Mouse (Mus musculus) midbrain, embryonic 10.5 days (tissue): ENCODE measurements around the gene Dld. TPM values are rescaled to one million over a fixed set of nuclear protein-coding genes. Genes with fewer than 3 reads are reported as not detected.

ENCODE experiments used
- DNase-seq: peaks from one replicate; pipeline ENCODE4 v3.0.0-alpha.2; 2017; ENCODE audit warnings: low spot score
- H3K27ac ChIP-seq: fragments of 300-500 bp; sonication (generic); replicated peaks from 2 replicates; pipeline ENCODE4 v1.5.1; 2016; ENCODE audit warnings: mild to moderate bottlenecking
- H3K27me3 ChIP-seq: fragments of 300-500 bp; sonication (generic); 2 replicates; pipeline ENCODE4 v1.6.1; 2016; ENCODE audit warnings: low read depth, mild to moderate bottlenecking; ENCODE audit not compliant: poor library complexity, severe bottlenecking
- H3K36me3 ChIP-seq: fragments of 300-500 bp; sonication (generic); 2 replicates; pipeline ENCODE4 v1.6.1; 2016; ENCODE audit warnings: mild to moderate bottlenecking, moderate library complexity
- H3K4me1 ChIP-seq: fragments of 300-500 bp; sonication (generic); 2 replicates; pipeline ENCODE4 v1.6.1; 2016
- H3K4me3 ChIP-seq: fragments of 300-500 bp; sonication (generic); 2 replicates; pipeline ENCODE4 v1.5.1; 2016; ENCODE audit warnings: mild to moderate bottlenecking, moderate library complexity
- H3K9me3 ChIP-seq: fragments of 300-500 bp; sonication (generic); replicated peaks from 2 replicates; pipeline ENCODE4 v1.6.1; 2016; ENCODE audit warnings: mild to moderate bottlenecking
- WGBS: fragments of 180-500 bp; shearing (Covaris S2); methylation state at CpG from one replicate; pipeline ENCODE4 v1.1.7; 2016; 5-methylcytosine and 5-hydroxymethylcytosine counted together
- polyA plus RNA-seq: library from polyadenylated mRNA; unstranded; fragments of >200 nt; fragmentation: Nextera tagmentation; extraction: Ambion mirVana; gene quantifications from 2 replicates; pipeline ENCODE4 v1.2.1, GENCODE M21; 2016

The Dld gene
- polyA plus RNA-seq, 1 experiment from 2014 or later: 137 TPM

DNA sequence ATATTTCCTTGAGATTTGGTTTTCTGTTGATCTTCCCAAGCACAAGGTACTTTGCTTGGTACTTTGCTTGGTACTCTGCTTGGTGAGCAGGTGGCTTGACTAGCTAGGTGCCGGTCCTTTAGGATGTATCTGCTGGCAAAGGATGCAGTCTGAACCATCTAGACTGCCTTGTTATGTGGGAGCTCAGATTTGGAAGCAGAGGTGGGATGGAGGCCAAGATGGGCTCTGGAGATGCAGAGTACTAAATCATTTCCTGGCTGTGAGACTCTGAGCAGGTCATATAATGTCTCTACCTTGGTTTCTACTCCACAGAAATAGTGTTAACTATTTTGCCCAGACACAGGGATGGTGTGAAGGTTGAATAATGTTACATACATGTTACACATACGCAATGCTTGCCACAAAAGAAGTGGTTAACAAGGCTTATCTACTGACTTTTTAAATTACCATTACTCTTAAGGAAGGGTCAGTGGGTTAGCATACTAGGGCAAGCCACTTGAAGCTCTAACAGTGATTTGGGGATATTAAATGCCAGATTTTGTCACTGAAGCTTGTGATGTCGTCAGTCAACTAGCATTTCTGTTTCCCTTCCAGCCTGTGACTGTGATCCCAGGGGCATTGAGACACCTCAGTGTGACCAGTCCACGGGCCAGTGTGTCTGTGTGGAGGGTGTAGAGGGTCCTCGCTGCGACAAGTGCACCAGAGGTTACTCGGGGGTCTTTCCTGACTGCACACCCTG is 33.4 kb downstream of the Dld start:
- DNase-seq: no peak
- no peaks in the 10 kb centered on the region for H3K4me1 ChIP-seq
- no peaks in the 10 kb centered on the region for H3K27me3 ChIP-seq
- H3K27ac ChIP-seq: no peak overlapping the region
- WGBS: 92% methylated on average over 7 of the region's 7 CpGs
- H3K36me3 ChIP-seq: peaks cover 1% of the 10 kb centered on the region; the same call in 1 of the 2 replicates
- H3K9me3 ChIP-seq: no peaks in the 10 kb centered on the region
- H3K4me3 ChIP-seq: no peak overlapping the region

- no peak overlapping the region for H3K27ac ChIP-seq
- peaks cover 1% of the 10 kb centered on the region; the same call in 1 of the 2 replicates for H3K36me3 ChIP-seq
- 0 out of 2 replicates have a peak, but pooled peaks cover 2% of the 10 kb centered on the region for H3K4me1 ChIP-seq
- 73% methylated on average over 6 of the region's 6 CpGs for WGBS
- no peaks in the 10 kb centered on the region for H3K9me3 ChIP-seq
- no peaks in the 10 kb centered on the region for H3K27me3 ChIP-seq
- no peak overlapping the region for H3K4me3 ChIP-seq
- DNase-seq: no peak
These were observed 35.3 kb downstream of the Dld start for GRCm38 (mm10) chr12:31315961-31316360.

GRCm38 (mm10) chr12:31314310-31314709 is 36.9 kb downstream of the Dld start:
- Histone ChIP-seq H3K4me1 (peaks cover 14% of the 10 kb centered on the region), H3K27ac (no peak overlapping the region), H3K9me3 (no peaks in the 10 kb centered on the region), H3K27me3 (no peaks in the 10 kb centered on the region), H3K4me3 (no peak overlapping the region), H3K36me3 (peaks cover 1% of the 10 kb centered on the region; the same call in 1 of the 2 replicates)
- no peak for DNase-seq
- 90% methylated on average over 7 of the region's 7 CpGs for WGBS

DNA sequence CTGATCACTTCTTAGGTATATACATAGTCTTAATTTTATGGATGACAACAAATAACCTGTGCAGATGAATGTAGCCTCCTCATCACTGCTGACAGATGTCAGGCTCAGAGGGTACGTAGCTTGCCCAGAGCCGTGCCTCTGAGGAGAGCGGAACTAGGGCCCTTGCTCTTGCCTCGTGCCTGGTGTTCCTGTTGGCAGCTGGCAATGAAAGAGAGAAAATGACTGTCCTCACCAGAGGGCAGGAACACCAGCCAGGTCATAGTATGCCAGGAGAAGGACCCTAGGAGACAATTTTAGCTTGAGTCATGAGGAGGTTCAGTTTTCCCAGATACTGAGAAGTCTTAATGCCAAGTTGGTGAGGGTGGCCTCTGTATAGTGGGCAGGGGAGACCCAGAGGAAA is 38.1 kb downstream of the Dld start:
- WGBS: 98% methylated on average over 4 of the region's 4 CpGs
- peaks cover 1% of the 10 kb centered on the region; the same call in 1 of the 2 replicates for H3K36me3 ChIP-seq

DNA sequence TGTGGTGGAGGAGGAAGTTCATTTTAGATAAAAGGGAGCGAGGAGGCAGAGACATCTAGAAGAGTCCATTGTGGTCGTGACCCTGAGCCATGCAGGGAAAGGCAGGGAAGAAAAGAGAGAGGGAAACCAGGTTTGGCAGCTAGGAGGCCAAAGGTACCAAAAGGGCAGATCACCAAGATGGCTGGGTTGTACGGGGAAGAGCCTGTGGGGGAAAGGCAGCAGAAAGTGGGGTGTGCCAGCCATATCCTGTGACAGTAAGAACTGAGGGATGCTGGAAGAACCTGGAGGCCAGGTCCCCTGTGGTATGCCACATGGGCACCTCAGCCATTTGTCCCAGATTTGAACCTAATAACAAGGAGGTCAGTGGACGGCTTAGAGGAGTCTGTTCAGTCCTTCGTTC is 39.0 kb downstream of the Dld start:
- DNase-seq: no peak
- no peak overlapping the region for H3K27ac ChIP-seq
- no peaks in the 10 kb centered on the region for H3K9me3 ChIP-seq
- no peak overlapping the region for H3K4me3 ChIP-seq
- no peaks in the 10 kb centered on the region for H3K27me3 ChIP-seq
- WGBS: 97% methylated on average over 5 of the region's 5 CpGs
- peaks cover 15% of the 10 kb centered on the region for H3K4me1 ChIP-seq
- peaks cover 4% of the 10 kb centered on the region; the same call in 1 of the 2 replicates for H3K36me3 ChIP-seq

More for the DNA sequence above, 38.1 kb downstream of the Dld start:
- H3K9me3 ChIP-seq: no peaks in the 10 kb centered on the region
- peaks cover 15% of the 10 kb centered on the region for H3K4me1 ChIP-seq
- no peaks in the 10 kb centered on the region for H3K27me3 ChIP-seq
- no peak overlapping the region for H3K4me3 ChIP-seq
- DNase-seq: no peak
- no peak overlapping the region for H3K27ac ChIP-seq

DNA sequence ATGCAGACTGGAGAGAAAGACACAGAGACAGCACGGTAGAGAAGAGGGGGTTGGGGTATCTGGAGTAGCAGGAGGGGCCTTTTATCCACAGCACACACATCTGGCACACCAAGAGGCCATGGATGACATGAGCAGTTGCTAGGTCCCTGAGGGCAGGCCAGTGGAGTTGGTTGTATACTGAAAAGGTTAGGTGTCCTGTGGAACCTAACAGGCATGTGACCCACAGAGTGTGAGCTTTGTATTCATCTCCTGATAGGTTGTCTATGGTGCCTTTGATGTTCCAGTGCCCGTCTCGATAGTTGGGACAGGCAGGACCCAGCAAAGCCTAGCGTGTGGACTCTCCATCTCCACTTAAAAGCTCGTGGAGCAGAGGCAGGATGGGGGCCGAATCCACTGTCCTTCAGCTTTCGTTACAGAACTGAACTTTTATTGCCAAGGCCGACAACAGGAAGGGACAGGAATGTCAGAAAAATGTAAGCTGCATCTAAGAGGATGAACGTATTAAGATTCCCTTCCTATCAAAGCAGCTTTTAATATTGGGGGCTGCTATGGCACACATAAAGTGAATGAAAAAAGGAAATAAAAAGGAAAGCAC is 39.5 kb downstream of the Dld start:
- Histone ChIP-seq H3K4me3 (no peak overlapping the region), H3K36me3 (peaks cover 4% of the 10 kb centered on the region; the same call in 1 of the 2 replicates), H3K4me1 (peaks cover 15% of the 10 kb centered on the region), H3K9me3 (no peaks in the 10 kb centered on the region), H3K27me3 (no peaks in the 10 kb centered on the region), H3K27ac (no peak overlapping the region)
- no peak for DNase-seq
- WGBS: 89% methylated on average over 9 of the region's 9 CpGs

GRCm38 (mm10) chr12:31310687-31311086 is 40.6 kb downstream of the Dld start:
- 68% methylated on average over 9 of the region's 9 CpGs for WGBS
- no peak for DNase-seq

GRCm38 (mm10) chr12:31307756-31308155 is 43.5 kb downstream of the Dld start:
- Histone ChIP-seq H3K27ac (no peak overlapping the region), H3K27me3 (no peaks in the 10 kb centered on the region), H3K9me3 (no peaks in the 10 kb centered on the region), H3K4me1 (peaks cover 15% of the 10 kb centered on the region), H3K4me3 (no peak overlapping the region), H3K36me3 (peaks cover 2% of the 10 kb centered on the region; the same call in 1 of the 2 replicates)
- 92% methylated on average over 8 of the region's 8 CpGs for WGBS
- no peak for DNase-seq

More at GRCm38 (mm10) chr12:31310687-31311086, 40.6 kb downstream of the Dld start:
- Histone ChIP-seq H3K27ac (no peak overlapping the region; the same call in 1 of the 2 replicates), H3K4me3 (no peak overlapping the region), H3K4me1 (peaks cover 15% of the 10 kb centered on the region), H3K27me3 (no peaks in the 10 kb centered on the region), H3K36me3 (peaks cover 4% of the 10 kb centered on the region; the same call in 1 of the 2 replicates), H3K9me3 (no peaks in the 10 kb centered on the region)

DNA sequence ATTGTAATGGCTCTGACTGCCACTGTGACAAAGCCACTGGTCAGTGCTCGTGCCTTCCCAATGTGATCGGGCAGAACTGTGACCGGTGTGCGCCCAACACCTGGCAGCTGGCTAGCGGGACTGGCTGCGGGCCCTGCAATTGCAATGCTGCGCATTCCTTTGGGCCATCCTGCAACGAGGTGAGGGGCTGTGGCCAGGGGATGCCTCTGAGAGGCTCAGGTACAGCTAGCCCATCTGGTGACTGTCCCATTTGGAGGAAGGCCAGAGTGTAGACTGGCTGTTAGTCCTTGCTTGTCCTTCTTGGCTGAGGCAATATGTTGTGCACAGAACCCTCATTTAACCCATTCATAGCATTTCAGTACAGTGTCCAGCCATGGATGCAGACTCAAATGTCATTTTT is 44.2 kb downstream of the Dld start:
- Histone ChIP-seq H3K4me3 (no peak overlapping the region), H3K36me3 (peaks cover 2% of the 10 kb centered on the region; the same call in 1 of the 2 replicates), H3K9me3 (no peaks in the 10 kb centered on the region), H3K27me3 (no peaks in the 10 kb centered on the region), H3K4me1 (peaks cover 15% of the 10 kb centered on the region), H3K27ac (no peak overlapping the region)
- DNase-seq: no peak
- WGBS: 93% methylated on average over 8 of the region's 8 CpGs

DNA sequence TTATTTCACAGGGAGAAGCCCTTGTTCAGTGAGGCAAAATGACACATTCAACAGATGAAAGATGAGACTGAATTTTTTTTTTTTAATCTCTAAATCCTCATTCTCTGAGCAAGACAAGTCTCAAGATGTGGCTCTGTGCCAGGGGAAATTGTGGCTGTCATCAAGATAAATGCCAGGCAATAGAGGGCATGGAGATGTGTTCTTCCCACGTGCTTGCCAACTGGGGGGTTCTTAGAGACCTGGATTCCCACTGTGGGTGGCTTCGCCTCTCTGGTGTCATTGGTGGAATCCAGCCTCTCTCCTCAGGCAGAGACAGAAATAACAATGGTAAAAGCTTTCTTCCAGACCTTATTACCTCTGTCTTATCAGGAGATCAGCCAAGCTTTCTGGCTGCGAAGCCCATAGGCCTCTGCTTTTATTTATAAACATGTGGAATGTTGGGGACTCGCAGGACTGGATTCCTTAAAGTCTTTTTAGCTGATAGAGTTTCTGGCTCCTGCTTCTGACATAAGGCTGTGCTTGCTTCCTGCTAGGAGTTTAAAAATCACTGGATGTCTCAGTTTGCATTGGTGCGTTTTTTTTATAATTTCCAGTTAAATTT is 45.1 kb downstream of the Dld start:
- no peak overlapping the region for H3K27ac ChIP-seq
- no peak overlapping the region for H3K4me3 ChIP-seq
- 84% methylated on average over 5 of the region's 5 CpGs for WGBS
- H3K9me3 ChIP-seq: no peaks in the 10 kb centered on the region
- H3K36me3 ChIP-seq: peaks cover 2% of the 10 kb centered on the region; the same call in 1 of the 2 replicates
- no peaks in the 10 kb centered on the region for H3K27me3 ChIP-seq
- no peak for DNase-seq
- peaks cover 15% of the 10 kb centered on the region for H3K4me1 ChIP-seq

DNA sequence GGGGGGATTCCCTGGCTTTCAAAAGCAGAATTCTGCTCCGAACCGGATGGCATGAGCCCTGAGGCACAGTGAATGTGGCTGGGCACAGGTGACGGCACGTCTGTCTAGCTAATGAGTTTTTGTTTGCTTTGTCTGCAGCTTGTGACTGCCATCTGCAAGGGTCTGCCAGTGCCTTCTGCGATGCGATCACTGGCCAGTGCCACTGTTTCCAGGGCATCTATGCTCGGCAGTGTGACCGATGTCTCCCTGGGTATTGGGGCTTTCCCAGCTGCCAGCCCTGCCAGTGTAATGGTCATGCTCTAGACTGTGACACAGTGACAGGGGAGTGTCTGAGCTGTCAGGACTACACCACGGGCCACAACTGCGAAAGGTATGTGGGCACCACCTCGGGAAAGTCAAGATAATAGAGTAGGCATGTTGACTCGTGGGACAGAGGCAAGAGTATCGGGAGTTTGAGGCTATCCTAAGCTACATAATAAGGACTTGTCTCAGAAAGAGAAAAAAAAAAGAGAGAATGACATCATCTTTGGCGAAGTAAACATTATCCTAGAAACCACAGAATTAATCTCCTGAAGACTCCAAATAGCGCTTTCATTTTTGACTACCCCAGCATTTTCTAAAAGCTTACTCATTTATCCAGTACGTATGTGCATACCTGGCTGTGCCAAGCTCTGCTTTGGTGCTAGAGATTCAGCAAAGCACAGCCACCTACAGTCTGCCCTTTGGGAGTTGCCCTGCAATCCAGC is 48.3 kb downstream of the Dld start:
- Histone ChIP-seq H3K27me3 (no peaks in the 10 kb centered on the region), H3K4me1 (no peaks in the 10 kb centered on the region; the same call in 1 of the 2 replicates), H3K36me3 (peaks cover 2% of the 10 kb centered on the region; the same call in 1 of the 2 replicates), H3K4me3 (no peak overlapping the region), H3K9me3 (no peaks in the 10 kb centered on the region), H3K27ac (no peak overlapping the region)
- 96% methylated on average over 16 of the region's 16 CpGs for WGBS
- DNase-seq: no peak

DNA sequence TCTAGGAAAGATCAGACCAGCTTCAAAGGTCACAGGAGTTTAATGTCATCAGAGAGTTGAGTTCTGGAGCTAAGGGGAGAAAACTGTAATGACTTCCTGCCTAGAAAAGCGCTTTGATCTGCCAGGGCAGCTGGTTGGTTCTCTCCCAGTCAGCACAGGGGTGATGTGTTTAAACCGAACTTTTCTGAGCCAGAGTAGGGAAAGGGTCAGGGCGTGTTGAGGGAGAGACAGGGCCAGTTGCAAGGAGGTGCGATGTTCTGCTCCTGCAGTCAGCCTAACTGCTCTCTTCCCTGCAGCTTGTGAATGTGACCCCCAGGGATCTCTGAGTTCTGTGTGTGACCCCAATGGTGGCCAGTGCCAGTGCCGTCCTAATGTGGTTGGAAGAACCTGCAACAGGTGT is 49.0 kb downstream of the Dld start:
- WGBS: 92% methylated on average over 5 of the region's 5 CpGs
- Histone ChIP-seq H3K4me3 (no peak overlapping the region), H3K27ac (no peak overlapping the region), H3K9me3 (no peaks in the 10 kb centered on the region), H3K4me1 (no peaks in the 10 kb centered on the region; the same call in 1 of the 2 replicates), H3K27me3 (no peaks in the 10 kb centered on the region), H3K36me3 (no peaks in the 10 kb centered on the region; the same call in 1 of the 2 replicates)
- no peak for DNase-seq
